Mouse (Mus musculus): Measurements from ENCODE around the gene Tle4. TPM values are rescaled to one million over a fixed set of nuclear protein-coding genes. Genes with fewer than 3 reads are reported as not detected.

The Tle4 gene
- total and polyA plus RNA-seq, 3 experiments = 5.8 to 10.3 (median 8.5) TPM

DNA sequence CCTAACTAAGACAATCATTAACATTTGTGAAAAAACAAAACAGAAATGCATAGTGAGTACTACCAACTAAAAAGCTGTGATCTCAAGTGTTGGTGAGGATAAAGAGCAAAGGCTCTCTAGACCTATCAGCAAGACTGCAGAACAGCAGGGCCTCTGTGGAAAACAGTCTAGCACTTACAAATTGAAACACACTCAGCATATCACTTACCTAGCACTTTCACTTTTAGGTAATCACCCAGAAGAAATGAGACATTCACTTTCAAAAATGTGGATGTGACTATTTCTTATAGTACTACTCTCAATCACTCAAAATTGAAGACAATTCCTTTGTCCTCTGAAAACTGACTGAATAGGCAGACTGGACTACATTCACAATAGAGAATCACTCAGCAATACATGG is 63.4 kb downstream of the Tle4 start:
- Histone ChIP-seq H3K27me3 (ENCODE audit: control insufficient read depth, insufficient read depth, low read length) (no peaks in the 10 kb centered on the region), H3K9ac (ENCODE audit: low read depth, low read length) (no peak overlapping the region), H3K4me3 (no peak overlapping the region), H3K4me1 (ENCODE audit: control insufficient read depth, insufficient read depth, low read length) (no peaks in the 10 kb centered on the region), H3K27ac (no peak overlapping the region), H3K36me3 (ENCODE audit: control insufficient read depth, insufficient read depth, low read length) (no peaks in the 10 kb centered on the region), H3K79me2 (replicated peaks; ENCODE audit: control insufficient read depth, insufficient read depth, low read length) (no peaks in the 10 kb centered on the region)
- TF ChIP-seq POLR2A (IDR thresholded peaks at IDR 0.05; ENCODE audit: insufficient read depth, low read depth, low read length) (no peak), CTCF (IDR thresholded peaks at IDR 0.05) (no peak), EP300 (IDR thresholded peaks at IDR 0.05; ENCODE audit: insufficient read depth, low read depth, low read length) (no peak)
- DNase-seq = no peak
- intact Hi-C loops (cut with DNase I) = no loop called here

DNA sequence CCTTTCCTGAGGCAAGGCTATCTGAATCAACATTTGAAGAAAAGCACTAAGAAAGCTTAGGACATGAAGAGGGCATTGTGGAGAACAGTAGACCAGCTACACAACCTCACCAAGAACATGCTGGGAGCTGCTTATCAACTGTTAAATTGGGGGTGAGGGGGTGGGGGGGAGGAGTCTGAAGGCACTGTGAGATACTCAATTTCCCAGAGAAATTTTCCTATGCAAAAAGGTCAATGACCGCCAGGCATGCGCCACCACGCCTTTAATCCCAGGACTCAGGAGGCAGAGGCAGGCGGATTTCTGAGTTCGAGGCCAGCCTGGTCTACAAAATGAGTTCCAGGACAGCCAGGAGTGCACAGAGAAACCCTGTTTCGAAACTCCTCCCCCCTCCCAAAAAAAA is 65.0 kb downstream of the Tle4 start:
- DNase-seq = no peak
- Histone ChIP-seq H3K4me1 (ENCODE audit: control insufficient read depth, insufficient read depth, low read length) (no peaks in the 10 kb centered on the region), H3K36me3 (ENCODE audit: control insufficient read depth, insufficient read depth, low read length) (no peaks in the 10 kb centered on the region), H3K9ac (ENCODE audit: low read depth, low read length) (no peak overlapping the region), H3K27ac (no peak overlapping the region), H3K79me2 (replicated peaks; ENCODE audit: control insufficient read depth, insufficient read depth, low read length) (no peaks in the 10 kb centered on the region), H3K27me3 (ENCODE audit: control insufficient read depth, insufficient read depth, low read length) (no peaks in the 10 kb centered on the region), H3K4me3 (no peak overlapping the region)
- 97% methylated on average over 6 of the region's 6 CpGs for WGBS
- TF ChIP-seq EP300 (IDR thresholded peaks at IDR 0.05; ENCODE audit: insufficient read depth, low read depth, low read length) = no peak
- intact Hi-C loops (cut with DNase I) = no loop called here

DNA sequence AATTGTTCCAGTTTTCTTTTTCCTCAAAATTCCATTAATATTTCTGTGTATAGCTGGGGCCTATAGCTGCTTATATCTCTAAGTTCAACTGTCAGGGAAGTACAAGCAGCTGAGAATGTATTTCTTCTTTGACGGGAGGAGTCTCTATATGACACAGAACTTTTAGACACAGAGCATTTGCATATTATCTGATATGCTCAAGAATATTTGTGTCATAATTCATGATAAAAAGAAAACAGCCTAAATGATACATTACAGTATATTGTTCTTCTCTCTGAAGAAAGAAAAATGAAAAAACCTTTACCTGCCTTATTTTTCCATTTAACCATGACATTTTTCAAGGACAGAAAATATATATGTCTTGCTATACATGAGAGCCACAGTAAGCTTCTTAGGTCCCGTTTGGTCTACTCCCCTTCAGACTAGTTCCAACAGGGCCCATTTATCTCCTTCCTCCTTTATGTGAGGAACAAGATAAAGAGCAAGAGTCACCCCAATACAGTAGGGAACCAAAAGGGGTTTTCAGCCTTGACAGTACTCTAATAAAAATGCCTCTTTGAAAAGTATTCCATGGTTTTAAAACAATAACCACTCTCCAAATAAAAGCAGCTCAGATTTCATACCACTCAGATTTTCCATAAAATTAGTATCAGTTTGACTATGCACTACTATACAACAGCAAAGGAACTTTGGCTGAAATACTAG is 77.6 kb downstream of the Tle4 start:
- Histone ChIP-seq H3K4me1 (ENCODE audit: control insufficient read depth, insufficient read depth, low read length) (no peaks in the 10 kb centered on the region), H3K27ac (no peak overlapping the region), H3K4me3 (no peak overlapping the region), H3K9ac (ENCODE audit: low read depth, low read length) (no peak overlapping the region), H3K36me3 (ENCODE audit: control insufficient read depth, insufficient read depth, low read length) (no peaks in the 10 kb centered on the region), H3K27me3 (ENCODE audit: control insufficient read depth, insufficient read depth, low read length) (no peaks in the 10 kb centered on the region), H3K79me2 (replicated peaks; ENCODE audit: control insufficient read depth, insufficient read depth, low read length) (no peaks in the 10 kb centered on the region)
- TF ChIP-seq EP300 (IDR thresholded peaks at IDR 0.05; ENCODE audit: insufficient read depth, low read depth, low read length) (no peak), POLR2A (IDR thresholded peaks at IDR 0.05; ENCODE audit: insufficient read depth, low read depth, low read length) (no peak), CTCF (IDR thresholded peaks at IDR 0.05) (no peak)
- DNase-seq = no peak
- intact Hi-C loops (cut with DNase I) = no loop called here
- WGBS = 76% methylated on average over 2 of the region's 2 CpGs

DNA sequence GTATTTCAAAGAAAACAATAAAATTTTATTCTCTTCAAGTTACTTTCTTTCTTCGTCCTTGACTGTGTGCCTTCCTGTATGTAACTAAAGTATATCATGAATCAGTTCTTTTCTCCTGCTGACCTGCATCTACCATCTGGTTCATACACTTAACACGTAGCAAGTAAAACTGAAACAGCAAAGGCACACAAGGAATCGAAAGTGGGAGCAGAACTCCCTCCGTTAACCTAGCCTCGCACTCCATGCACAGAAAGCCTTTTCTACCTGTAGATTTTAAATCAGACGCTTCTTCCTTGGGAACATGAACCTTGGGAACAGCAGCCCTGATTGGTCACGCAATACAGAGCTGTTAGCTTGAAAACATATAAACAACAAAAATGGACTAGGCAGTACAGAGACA is 78.7 kb downstream of the Tle4 start:
- TF ChIP-seq EP300 (IDR thresholded peaks at IDR 0.05; ENCODE audit: insufficient read depth, low read depth, low read length) (no peak), POLR2A (IDR thresholded peaks at IDR 0.05; ENCODE audit: insufficient read depth, low read depth, low read length) (no peak), CTCF (IDR thresholded peaks at IDR 0.05) (no peak)
- no peak for DNase-seq
- H3K79me2 ChIP-seq (replicated peaks; ENCODE audit: control insufficient read depth, insufficient read depth, low read length) = no peaks in the 10 kb centered on the region
- WGBS = 96% methylated on average over 7 of the region's 7 CpGs
- intact Hi-C loops (cut with DNase I) = no loop called here
- no peak overlapping the region for H3K27ac ChIP-seq
- no peak overlapping the region for H3K9ac ChIP-seq (ENCODE audit: low read depth, low read length)
- H3K4me3 ChIP-seq = no peak overlapping the region
- H3K27me3 ChIP-seq (ENCODE audit: control insufficient read depth, insufficient read depth, low read length) = no peaks in the 10 kb centered on the region
- H3K36me3 ChIP-seq (ENCODE audit: control insufficient read depth, insufficient read depth, low read length) = no peaks in the 10 kb centered on the region; the same call in 1 of the 2 replicates
- no peaks in the 10 kb centered on the region for H3K4me1 ChIP-seq (ENCODE audit: control insufficient read depth, insufficient read depth, low read length)

DNA sequence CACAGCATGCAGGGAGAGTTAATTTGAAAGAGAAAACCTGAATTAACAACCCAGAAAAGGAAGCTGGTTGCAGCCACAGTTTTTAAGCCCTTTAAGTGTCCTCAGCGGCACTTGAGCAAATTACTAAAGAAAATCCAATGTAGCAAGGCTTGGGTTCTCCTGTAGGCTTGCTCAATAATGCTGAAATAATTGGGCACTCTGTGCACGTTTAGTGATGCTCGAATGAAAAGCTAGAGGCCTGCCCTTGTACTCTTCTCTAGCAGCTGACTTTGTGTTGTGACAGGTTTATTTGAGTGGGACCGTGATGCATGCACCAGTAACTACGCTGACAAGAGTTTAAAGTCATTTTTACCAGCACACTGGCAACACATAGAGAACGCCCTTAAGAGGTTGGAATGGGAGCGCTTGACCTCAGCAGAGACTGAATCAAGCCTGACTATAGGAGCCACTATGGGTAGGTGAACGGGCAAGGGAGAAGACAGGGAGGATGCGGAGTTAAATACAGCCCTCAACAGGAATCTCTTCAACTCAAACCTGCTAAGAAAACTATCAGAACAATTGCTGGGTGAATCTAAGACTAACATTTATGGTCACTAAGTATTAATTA is 79.3 kb downstream of the Tle4 start:
- no peak for TF ChIP-seq EP300 (IDR thresholded peaks at IDR 0.05; ENCODE audit: insufficient read depth, low read depth, low read length)
- WGBS = 91% methylated on average over 9 of the region's 9 CpGs
- no peak for DNase-seq
- Histone ChIP-seq H3K27ac (no peak overlapping the region), H3K4me3 (no peak overlapping the region), H3K36me3 (ENCODE audit: control insufficient read depth, insufficient read depth, low read length) (no peaks in the 10 kb centered on the region; the same call in 1 of the 2 replicates), H3K9ac (ENCODE audit: low read depth, low read length) (no peak overlapping the region), H3K79me2 (replicated peaks; ENCODE audit: control insufficient read depth, insufficient read depth, low read length) (no peaks in the 10 kb centered on the region), H3K4me1 (ENCODE audit: control insufficient read depth, insufficient read depth, low read length) (no peaks in the 10 kb centered on the region), H3K27me3 (ENCODE audit: control insufficient read depth, insufficient read depth, low read length) (no peaks in the 10 kb centered on the region)
- intact Hi-C loops (cut with DNase I) = no loop called here

DNA sequence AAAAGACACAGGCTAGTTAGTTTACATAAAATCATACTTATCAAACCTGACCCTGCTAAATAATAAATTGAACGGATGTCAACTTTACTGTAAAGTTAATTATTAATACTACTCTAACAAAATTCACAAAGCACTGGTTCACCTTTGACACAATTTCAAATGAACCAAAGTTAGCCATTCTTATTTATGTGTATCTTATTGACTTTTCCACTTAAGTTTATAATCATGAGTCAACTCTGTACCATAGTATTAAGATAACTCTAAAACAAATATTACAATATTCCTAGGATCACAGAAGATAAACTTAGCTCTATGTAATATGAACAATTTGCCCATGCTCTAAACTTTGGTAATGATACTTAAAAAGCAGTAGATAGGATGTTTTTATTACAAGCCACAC is 81.4 kb downstream of the Tle4 start:
- TF ChIP-seq CTCF (IDR thresholded peaks at IDR 0.05) (no peak), POLR2A (IDR thresholded peaks at IDR 0.05; ENCODE audit: insufficient read depth, low read depth, low read length) (no peak), EP300 (IDR thresholded peaks at IDR 0.05; ENCODE audit: insufficient read depth, low read depth, low read length) (no peak)
- DNase-seq = no peak
- no peaks in the 10 kb centered on the region for H3K79me2 ChIP-seq (replicated peaks; ENCODE audit: control insufficient read depth, insufficient read depth, low read length)
- no peak overlapping the region for H3K27ac ChIP-seq
- WGBS = 98% methylated on average over 1 of the region's 1 CpGs
- H3K9ac ChIP-seq (ENCODE audit: low read depth, low read length) = no peak overlapping the region
- no peaks in the 10 kb centered on the region for H3K4me1 ChIP-seq (ENCODE audit: control insufficient read depth, insufficient read depth, low read length)
- H3K27me3 ChIP-seq (ENCODE audit: control insufficient read depth, insufficient read depth, low read length) = no peaks in the 10 kb centered on the region
- intact Hi-C loops (cut with DNase I) = no loop called here
- no peak overlapping the region for H3K4me3 ChIP-seq
- no peaks in the 10 kb centered on the region; the same call in 1 of the 2 replicates for H3K36me3 ChIP-seq (ENCODE audit: control insufficient read depth, insufficient read depth, low read length)

Data from heart, adult 2 months (tissue).